Mouse (Mus musculus) kidney, postnatal 4 days (tissue): Measurements from ENCODE around the gene Fpgs.

Experiments
- DNase-seq, 2 experiments: peaks; one replicate each; pipeline ENCODE4 v3.0.0; 2021; ENCODE audit warnings: mixed read lengths in 2 of 2

Fpgs gene

DNA sequence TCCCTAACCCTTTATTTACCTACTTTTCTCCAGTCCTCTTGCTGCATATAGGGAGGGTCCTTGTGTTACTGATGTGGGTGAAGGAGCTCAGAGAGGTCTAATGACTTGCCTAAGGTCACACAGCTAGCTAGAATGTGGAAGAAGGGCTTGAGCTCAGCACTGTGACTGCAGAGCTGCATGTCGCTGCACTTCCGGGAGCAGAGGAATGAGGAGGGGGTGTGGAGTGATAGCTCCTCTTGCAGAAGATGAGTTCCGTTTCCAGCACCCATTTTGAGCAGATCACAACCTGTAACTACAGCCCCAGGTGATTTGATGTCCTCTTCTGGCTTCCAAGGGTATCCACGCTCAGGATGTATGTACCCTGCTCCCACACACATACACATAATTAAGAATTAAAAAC is 20.2 kb upstream of the Fpgs start:
- DNase-seq = no peak

DNA sequence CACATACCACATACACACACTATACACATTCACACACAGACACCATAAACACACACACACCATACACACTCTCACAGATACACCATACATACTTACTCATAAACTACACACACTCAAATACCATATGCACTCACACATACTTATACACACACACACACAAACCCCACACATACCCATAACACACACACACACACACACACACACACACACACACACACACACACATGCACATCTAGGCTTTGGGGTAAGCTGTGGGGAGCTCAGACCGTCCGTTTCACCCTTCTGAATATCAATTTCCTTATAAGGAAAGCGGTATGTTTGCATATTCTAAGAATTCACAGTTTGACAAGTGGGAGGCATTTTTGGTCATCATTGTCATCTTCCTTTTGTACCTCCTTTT is 18.6 kb upstream of the Fpgs start:
- DNase-seq = no peak

DNA sequence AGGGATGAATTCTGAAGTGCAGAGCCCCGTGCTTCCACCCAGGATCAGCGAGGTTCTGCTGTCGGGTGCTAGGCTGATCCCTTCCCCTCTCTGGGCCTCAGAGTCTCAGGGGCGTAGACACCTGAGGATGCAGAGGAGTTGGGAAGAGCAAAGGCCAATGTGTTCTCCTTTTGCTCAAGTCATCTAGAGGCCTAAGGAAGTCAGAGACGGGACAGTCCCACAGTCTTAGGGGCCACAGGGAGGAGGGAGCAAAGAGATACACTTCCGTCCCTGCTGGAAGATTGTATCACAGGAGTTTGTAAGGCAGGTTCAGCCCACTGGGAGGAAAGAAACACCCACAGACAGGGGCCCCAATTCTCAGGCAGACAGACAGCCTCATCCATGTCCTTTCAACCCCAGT is 18.1 kb upstream of the Fpgs start:
- DNase-seq = no peak

DNA sequence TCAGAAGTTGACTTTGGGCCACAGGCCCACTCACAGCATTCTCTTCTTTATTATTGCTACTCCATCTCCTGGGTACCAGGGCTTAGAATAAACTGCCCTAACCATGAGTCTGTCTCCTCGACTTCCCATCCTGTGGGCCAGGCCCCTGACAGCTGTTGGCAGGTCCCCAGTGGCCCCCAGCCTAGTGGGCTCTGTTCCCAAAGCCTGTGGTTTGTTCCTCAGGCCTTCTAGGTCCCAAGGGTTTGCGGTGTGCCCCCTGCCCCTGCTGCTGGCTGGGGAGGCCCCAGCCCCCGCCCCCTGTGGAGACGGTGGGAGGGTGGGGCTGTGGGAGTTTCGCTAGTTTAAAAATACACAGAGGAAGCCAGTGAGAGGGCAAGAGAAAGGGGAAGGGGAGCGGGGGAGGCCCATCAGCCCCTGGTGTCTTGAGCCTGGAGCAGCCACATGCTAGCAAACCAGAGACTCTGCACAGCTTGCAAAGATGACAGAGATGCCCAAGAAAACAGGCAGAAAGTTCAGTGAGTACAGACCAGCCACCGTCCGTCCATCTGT is 16.8 kb upstream of the Fpgs start, which contains the start of gene Sh2d3c:
Sh2d3c (plus strand) TSS at position 375 of the 549 bp plus-strand sequence.
- DNase-seq = peak; percentile 74 to 79

DNA sequence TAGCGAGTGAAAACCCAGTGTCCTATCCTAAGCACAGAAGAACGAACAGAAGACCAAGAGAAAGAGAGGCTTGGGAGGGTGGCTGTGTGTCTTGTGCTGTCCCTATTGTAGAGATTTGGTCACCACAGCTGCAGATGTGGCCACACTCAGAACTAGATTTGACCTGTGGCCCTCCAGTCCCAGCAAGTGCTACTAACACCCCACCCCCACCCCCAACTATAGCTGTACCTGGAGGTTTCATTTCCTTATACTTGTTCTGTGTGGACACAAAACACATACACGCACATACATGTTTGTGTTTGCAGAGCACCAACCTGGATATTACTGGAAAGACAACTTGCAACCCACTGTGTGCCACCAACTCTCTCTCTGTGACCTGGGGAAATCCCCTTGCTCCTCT is 16.1 kb upstream of the Fpgs start:
- DNase-seq = no peak

DNA sequence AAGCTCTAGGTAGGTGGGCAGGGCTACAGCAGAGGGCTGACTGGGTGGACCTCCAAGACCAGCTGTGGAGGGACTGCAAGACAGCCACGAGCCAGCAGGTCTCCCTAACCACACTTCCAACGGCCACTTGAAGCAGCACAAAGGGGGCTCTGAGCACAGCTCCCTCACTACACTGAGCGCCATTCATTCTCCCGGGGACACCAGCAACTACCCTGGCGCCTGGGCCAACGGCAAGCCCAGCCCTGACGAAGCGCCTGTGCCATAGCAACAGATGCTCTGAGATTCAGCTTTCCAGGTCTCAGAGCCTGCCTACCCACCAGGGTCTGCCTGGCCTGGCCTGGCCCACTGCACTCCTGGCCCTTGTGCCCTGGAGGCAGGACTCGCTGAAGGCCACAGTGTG is 14.8 kb upstream of the Fpgs start:
- DNase-seq = no peak

DNA sequence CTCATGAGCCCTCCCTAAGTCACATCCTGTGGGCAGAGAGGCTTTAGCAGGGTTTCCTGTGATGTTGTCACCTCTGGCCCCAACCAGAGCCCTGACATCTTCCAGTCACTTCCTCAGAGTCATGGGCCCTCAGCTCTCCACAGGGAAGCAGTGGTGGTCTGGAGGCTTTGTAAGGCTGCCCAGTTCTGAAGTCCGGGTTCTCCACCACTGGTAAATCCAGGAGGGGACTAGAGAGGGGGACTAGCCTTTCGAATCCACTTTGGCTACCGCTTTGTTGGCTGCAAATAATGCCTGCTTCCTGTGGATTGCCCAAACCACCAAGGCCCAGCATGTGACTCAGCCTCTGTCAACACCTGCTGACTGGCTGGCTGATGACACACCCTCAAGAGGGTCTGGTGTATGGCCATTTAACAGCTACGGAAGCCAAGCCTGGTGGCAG is 11.1 kb upstream of the Fpgs start:
- DNase-seq = peak in 1 of 2 experiments; percentile 53

DNA sequence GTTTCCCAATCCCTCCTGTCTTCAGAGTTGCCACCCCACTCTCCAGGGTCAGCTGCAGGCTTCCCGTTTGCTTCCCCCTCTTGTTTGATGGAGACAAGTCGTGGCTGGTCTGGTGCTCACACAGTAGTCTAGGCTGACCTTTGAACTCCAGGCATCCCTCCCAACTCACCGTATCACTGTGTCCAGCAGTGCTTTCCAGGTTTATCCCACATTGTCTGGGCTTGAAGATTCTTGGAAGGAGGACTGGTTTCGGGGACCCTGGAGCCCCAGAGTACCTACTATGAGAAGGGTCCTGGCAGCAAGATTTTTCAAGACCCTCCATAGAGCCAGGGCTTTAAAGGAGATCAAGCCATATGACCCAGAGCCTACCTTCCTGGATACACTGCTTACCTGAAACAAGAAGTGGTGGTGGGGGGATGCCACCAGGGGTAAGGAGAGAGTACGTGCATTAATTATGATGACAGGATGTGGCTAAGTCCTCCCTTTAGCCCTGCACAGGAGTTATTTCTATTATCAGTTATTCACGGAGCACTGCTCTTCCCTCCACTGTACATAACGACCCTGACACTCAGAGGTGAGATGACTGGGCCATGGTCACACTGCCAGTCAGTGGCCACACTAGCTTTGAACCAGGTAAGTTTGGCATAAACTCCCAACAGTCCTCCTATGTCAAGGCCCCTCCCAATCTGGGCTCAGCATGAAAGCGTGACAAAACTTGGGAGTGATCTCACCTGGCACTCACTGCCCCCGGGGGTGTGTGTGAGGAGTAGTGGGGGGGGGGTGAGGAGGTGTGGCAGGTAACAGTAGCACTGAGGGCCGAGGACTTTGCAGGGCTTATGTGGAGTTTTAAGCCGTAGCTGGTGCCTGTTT is 10.4 kb upstream of the Fpgs start:
- DNase-seq = no peak

DNA sequence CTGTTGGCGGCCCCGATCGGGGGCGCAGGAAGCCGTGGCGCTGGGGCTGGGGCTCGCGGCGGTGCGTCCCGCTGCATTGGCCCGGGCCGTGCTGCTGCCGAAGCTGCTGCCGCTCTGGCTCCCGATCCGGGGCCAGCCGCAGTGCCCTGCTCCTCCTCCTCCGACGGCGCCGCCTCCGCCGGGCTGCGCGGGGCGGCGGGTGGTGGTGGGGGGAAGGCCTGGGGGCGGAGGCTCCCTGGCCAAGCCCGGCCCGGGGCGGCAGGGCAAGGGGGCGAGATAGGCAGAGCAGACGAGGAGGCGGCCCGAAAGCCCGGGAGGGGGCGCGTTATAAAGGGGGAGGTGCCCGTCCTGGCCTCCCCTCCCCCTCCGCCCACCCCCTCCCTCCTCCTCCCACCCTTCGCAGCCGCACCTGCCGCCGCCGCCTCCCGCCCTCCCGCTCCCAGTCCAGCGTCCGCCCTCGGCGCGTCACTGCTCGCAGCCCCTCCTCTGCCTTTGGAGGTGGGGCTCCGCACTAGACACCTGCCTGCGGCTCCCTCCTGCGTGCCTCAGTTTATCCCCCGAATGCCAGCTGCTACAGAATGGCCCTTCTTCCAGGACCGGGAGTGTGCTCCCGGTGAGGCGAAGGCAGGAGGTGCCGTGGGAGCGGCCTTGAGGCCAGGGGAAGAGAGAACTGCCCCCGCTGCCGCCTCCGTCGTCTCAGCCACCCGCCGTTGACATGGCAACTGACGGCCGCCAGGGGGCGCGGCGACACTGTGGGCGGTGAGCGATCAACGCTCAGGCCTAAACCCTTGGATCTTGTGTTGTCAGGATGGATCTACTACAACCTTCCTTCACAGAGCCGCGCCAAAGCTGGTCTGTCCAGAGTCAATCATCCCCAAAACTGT is 9.2 kb upstream of the Fpgs start, which contains the start of gene Cdk9:
Cdk9 (minus strand) TSS at position 143 of the 884 bp plus-strand sequence.
- peak; percentile 94 to 96 for DNase-seq

DNA sequence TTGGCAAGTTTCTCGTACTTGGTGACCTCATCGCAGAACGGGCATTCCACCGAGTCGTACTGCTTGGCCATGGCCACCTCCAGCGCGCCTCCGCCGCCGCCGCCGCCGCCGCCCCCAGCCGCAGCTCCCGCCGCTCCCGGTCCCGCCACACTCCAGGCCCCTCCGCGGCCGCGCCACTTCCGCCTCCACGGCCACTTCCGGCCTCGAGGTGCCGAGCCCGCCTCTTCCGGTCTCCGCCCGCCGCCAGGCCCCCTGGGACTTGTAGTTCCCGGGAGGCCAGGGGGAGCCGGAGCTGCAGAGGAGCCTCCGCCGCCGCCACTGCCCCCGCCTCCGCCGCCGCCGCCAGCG is 8.6 kb upstream of the Fpgs start:
- peak; percentile 95 to 98 for DNase-seq

DNA sequence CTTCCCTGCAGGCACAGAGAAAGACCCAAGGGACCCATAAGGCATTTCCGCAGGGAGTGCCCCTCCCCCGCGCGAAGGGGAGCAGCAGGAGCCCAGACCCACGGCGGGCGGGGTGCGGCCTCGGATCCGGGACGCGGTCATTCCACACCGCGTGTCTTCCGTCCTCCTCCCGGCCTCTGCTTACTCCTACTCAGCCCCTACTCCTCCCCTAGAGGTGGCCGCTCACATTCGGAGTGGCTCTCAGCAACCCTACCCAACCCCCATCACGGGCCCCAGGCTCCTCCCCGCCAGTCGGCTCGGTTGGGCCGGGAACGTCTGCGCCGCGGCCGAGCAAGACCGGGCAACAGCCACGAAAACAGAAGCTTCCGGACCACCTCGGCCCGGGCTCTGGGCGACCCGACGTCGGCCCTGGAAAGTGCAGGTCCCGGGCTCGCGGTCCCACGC is 8.2 kb upstream of the Fpgs start:
- DNase-seq = peak; percentile 78 to 88

DNA sequence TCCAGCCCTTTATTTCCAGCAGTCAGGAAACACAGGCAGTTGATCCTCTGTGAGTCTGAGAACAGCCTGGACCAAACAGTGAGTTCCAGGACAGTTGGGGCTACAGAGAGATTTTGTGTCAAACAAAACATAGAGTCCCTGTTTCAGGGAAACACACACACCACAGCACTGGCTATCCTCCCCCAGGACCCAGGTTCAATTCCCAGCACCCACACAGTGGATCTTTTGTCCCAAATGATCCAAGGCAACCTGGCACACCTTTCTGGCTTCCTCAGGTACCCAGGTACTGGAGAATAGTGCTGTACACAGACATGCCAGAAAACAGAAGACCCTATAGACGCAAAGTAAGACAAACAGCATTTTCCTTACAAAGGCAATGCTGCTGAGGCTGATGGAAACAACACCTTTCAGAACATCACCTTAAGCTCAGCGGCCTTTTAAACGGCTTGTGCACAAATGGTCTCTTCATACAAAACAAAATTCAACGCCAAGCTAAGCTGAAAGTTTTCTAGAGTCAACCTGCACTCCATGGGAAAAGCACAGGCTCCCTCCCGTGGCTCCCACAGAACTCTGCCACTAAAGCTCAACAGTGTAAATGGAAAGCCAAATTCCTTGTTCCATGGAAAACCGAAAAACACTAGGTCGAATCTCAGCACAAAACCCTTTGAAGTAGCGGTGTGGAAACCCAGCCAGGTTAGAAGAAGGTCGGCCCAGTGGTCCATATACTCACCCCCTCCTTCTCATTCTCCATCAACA is 7.5 kb upstream of the Fpgs start:
- peak in 1 of 2 experiments; percentile 33 for DNase-seq

DNA sequence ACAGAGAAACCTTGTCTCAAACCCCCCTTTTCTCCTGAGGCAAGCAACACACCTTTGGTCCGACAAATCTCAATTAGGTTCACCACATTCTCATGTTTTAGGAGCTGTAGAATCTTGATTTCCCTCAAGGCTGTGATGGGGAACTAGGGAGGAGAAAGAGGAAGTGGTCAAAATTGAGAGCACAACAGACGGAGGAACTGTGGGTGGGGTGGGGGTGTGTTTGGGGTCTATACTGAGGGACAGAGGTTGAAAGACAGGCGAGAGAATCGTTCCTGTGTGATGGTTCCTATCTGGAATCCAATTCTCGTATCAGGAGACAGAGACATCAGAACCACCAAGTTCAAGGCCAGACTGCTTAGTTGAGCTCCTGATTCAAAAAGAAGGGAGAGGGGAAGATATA is 6.5 kb upstream of the Fpgs start:
- DNase-seq = no peak

DNA sequence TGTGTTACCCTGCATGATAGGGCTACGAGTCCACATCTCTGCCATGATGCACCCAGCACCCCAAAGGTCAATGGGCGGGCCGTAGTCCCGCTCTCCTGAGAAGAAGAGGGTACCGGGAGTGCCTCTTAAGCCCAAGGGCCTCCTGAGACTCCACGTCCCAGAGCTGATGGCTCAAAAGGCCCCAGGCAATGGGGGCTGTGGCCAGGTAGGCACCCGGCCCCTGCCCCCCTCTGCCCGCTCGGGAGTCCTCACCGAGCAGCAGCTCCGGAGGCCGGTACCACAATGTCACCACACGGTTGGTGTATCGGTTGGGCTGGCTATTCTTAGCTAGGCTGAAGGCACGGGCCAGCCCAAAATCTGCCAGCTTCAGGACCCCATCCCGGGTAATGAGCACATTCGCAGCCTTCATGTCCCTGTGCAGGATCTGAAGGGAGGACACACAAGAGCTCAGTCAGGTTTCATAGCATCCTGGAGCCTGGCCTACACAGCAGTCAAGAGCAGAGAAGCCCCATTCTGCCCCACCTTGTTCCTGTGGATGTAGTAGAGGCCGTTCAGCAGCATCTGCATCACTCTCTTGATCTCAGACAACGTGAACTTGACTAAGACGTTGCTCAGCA is 5.7 kb upstream of the Fpgs start:
- DNase-seq = no peak

DNA sequence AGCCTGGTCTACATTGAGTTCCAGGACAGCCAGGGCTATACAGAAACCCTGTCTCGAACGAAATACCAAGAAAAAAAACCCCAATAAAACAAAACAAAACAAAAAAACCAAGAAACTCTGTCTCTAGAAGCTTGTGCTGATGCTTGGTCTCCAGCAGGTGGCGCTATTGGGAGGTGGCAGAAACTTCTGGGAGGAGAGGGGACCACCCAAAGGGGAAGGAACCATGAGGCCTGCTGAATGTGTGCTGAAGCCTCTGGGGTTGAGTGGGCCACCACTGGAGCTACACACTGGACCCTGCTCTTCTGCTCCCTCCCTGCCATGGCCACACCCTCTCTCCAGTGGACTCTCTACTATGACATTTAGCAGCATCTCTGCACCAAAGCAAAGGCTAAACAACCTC is 4.7 kb upstream of the Fpgs start:
- peak; percentile 81 to 84 for DNase-seq

DNA sequence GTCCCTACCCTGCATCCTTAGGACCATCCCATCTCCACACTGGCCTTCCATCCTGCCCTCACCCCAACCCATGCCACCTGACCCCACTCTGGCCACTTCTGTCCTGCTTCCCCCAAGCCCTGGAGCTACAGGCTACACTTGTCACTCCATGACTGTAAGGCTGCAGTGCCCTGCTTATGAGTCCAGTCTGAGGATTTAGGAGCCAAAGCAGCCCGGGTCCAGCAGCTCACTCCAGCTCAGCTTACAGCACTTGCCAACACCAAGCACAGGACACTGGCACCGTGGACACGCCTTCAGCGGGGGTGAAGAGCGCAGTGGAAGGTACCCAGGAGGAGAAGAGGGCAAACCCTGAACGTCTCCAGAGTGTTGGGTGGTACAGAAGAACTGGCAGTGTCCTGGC is 3.0 kb upstream of the Fpgs start:
- no peak for DNase-seq

DNA sequence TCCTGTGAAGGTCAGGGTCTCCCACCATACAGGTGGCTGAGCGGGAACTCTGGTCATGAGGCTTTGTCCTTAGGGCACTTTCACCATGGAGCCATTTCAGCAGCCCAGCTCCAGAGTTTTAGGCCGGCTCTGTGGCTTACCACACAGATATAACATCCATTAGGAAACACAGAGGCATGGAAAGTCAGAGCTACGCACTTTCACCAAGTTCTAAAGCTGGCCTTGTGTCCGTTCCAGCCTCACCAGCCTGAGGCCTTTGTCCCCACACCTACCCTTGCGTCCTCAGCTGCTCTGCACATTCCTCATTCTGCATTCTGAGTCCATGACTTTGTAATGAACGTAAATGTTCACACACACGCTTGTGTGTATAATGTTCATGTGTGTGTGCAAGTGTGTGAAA is 1.1 kb upstream of the Fpgs start:
- DNase-seq = no peak

DNA sequence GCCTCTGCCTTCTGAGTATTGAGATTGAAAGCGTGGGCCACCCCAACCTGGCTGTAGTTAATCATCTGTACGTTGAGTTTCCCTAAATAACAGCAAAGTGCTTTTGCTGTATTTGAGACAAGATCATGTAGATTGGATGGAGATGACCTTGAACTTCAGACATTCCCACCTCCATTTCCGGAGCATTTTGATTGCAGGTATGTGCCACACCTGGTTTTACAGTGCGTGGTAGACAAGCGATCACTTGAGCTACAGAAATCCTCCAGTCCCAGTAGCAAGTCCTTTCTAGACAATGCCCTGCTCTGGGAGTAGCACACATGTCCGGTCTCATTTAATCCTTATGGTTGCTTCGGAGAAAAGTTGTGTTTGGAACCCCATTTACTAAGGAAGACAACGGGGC is 899 bp downstream of the Fpgs start:
- no peak for DNase-seq

DNA sequence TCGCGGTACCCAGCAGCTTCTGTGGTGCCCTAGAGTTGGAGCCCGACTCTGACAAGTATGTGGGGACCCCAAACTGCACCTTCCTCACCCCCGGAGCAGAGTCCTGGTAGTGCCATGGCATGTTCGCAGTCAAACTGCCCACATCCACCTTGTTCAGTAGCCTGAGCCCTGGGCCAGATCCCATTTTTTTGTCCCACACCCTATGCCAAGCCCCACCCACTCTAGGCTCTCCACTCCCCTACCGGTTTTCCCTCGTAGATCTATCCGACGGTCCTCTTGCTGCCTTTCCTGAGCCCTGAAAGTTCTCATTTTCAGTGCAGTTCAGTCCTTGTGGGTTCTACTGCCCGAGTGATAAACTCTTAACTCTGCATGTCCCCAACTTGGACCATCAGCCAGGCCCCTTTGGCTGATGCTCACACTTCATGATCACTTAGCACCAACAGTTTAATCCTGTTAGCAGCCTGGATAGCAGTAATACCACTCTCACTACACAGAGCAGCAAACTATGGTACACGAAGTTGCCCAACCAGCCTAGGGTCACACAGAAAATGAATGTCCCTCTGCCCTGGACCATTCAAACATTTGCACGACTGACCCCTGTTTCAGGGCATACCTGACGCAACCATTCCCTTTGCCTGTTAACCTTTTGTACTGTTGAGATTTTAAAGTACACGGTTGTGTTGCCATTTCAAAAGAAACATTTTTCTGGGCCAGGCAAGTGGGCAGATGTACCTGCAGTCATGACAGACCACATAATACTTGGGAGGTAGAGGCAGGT is 2.8 kb downstream of the Fpgs start:
- DNase-seq = no peak

DNA sequence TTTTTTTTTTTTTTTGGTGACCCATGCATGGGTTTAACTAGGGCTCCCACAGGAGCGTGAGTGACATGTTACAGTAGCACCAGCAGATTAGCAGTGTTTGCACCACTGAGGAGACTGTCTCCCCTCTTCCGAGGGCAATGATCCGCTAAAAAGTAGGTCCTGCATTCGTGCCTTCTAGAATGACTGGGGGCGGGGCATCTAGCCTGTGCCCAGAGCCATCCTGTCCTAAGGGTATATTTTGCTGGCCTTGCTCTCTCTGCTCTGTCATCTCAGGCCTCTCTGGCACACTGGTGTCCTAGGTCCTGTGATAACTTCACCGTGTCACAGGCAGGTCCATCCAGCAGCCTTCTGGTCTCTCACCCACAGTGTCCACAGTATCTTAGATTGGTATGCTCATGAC is 4.3 kb downstream of the Fpgs start:
- no peak for DNase-seq

DNA sequence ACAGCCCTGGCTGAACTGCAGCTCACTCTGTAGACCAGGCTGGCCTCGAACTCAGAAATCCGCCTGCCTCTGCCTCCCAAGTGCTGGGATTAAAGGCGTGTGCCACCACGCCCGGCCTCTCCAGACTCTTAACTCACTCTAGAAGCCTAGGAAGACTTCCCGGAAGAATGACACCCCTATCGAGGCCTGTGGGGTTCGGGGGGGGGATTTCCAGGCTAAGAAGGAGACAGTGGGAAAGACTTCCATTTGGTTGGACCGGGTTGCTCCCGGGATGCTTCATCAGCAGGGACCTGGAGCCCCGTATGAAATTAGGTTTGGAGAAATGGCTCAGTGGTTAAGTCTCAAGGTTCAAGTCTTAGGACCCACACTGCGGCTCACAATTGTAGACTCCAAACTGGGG is 9.3 kb downstream of the Fpgs start:
- no peak for DNase-seq
